Mouse (Mus musculus): ENCODE measurements at regions not wholly inside any gene's neighbourhood (a gene's known extent, or its start where the extent isn't known, plus 50 kb on each side); places are given as distances from the start of the nearest gene placed in this dataset.

DNA sequence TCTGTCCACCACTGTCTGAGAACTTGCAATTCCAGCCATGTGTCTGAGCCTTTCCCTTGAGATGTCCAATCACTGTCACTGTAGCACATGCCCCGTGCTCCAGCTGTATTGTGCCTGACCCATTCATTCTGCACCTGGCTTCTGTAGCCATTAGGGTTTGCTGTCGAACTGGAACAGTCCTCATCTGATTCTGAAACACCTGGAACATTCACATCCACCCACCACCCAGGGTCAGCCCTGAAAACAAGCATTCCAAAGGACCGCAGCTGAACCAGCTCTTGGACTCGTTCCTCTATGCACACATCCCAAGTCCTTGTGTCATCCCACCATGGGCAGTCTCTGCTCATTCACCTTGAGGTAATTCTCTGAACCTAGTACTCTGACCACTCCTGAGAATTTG is 356.8 kb upstream of the Vstm2b start:
- TF ChIP-seq CTCF (IDR thresholded peaks at IDR 0.05; ENCODE audit: extremely low read depth, insufficient read length, insufficient replicate concordance, low read depth, low read length) (no peak), POLR2A (IDR thresholded peaks at IDR 0.05; ENCODE audit: low read depth, low read length) (no peak)

All from small intestine, adult 2 months (tissue).